Mouse (Mus musculus) liver, adult 2 months (tissue): Measurements from ENCODE around the gene Ttll10.

Experiments
- CTCF ChIP-seq: fragments of 200-500 bp; IDR thresholded peaks from 2 replicates; pipeline ENCODE4 v1.5.1; 2011; ENCODE audit warnings: low read depth, low read length, control low read depth
- POLR2A ChIP-seq: fragments of 200-500 bp; IDR thresholded peaks from 2 replicates; pipeline ENCODE4 v1.6.1; 2011; ENCODE audit warnings: low read length, control low read depth; ENCODE audit not compliant: insufficient read depth; ENCODE audit errors: extremely low read depth

DNA sequence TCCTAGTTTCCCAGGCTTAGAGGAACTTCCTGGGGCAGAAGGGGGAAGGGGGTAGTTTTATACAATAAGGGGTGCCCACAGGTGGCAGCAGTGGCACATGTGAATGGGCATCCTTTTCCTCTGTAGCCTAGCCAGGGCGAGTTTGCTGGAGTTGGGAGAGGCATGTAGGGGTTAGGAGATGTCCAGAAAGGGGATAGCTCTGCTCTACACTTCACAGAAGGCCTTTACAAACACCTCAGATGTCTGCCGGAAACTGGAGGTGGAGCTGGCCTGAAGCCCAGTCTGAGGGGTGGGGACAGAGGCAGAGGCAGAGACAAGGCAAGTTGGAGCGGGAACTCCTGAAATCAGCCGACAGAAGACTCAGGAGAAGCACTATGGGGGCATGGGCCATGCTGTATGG lies 33.2 kb downstream of the Ttll10 start, which contains the start of gene Tnfrsf18:
- TF ChIP-seq CTCF (peak; percentile 13; the same call in 1 of the 2 replicates), POLR2A (no peak)
